Mouse (Mus musculus) stomach, embryonic 16.5 days (tissue): ENCODE data around the gene Gle1. TPM values are rescaled to one million over a fixed set of nuclear protein-coding genes. Genes with fewer than 3 reads are reported as not detected.
"Not testable (repeated sequence)": the region's sequence is repeated elsewhere in the genome, so short reads cannot be mapped to it uniquely, and the experiment has no call there.

ENCODE experiments used
- ATAC-seq: fragments of 200-750 bp; cut with Nextera tagmentation; 2 replicates; pipeline ENCODE4 v1.8.0; 2017; ENCODE audit warnings: moderate number of reproducible peaks, moderate TSS enrichment; ENCODE audit not compliant: insufficient read depth, low FRiP score
- H3K27ac ChIP-seq: fragments of 300-500 bp; sonication (generic); 2 replicates; pipeline ENCODE4 v1.5.1; 2014; ENCODE audit warnings: low read length
- H3K27me3 ChIP-seq: fragments of 300-500 bp; sonication (generic); 2 replicates; pipeline ENCODE4 v1.6.1; 2014; ENCODE audit warnings: low read length, control low read depth, mixed read lengths; ENCODE audit not compliant: control insufficient read depth, insufficient read depth
- H3K36me3 ChIP-seq: fragments of 300-500 bp; sonication (generic); 2 replicates; pipeline ENCODE4 v1.6.1; 2014; ENCODE audit warnings: low read length; ENCODE audit not compliant: control insufficient read depth, insufficient read depth
- H3K4me1 ChIP-seq: fragments of 300-500 bp; sonication (generic); 2 replicates; pipeline ENCODE4 v1.6.1; 2014; ENCODE audit warnings: low read length, control low read depth, mixed read lengths; ENCODE audit not compliant: control insufficient read depth, insufficient read depth
- H3K4me2 ChIP-seq: fragments of 300-500 bp; sonication (generic); 2 replicates; pipeline ENCODE4 v1.6.1; 2014; ENCODE audit warnings: low read depth, low read length, mixed read lengths
- H3K4me3 ChIP-seq: fragments of 300-500 bp; sonication (generic); replicated peaks from 2 replicates; pipeline ENCODE4 v1.5.1; 2014; ENCODE audit warnings: mild to moderate bottlenecking, low read length
- H3K9ac ChIP-seq: fragments of 300-500 bp; sonication (generic); 2 replicates; pipeline ENCODE4 v1.6.1; 2014; ENCODE audit warnings: low read length
- H3K9me3 ChIP-seq: fragments of 300-500 bp; sonication (generic); replicated peaks from 2 replicates; pipeline ENCODE4 v1.6.1; 2016; ENCODE audit warnings: low read length, control low read depth; ENCODE audit not compliant: control insufficient read depth
- WGBS: fragments of 180-500 bp; shearing (Covaris S2); extraction: QIAGEN DNeasy Blood & Tissue Kit; methylation state at CpG from one replicate; pipeline ENCODE4 v1.1.7; 2014; 5-methylcytosine and 5-hydroxymethylcytosine counted together
- polyA plus RNA-seq: library from polyadenylated mRNA; unstranded; fragments of >200 nt; fragmentation: Nextera tagmentation; extraction: Ambion mirVana; gene quantifications from 2 replicates; pipeline ENCODE4 v1.2.1, GENCODE M21; 2015

The Gle1 gene
- 50.0 and 54.3 TPM in 2 replicates for polyA plus RNA-seq

DNA sequence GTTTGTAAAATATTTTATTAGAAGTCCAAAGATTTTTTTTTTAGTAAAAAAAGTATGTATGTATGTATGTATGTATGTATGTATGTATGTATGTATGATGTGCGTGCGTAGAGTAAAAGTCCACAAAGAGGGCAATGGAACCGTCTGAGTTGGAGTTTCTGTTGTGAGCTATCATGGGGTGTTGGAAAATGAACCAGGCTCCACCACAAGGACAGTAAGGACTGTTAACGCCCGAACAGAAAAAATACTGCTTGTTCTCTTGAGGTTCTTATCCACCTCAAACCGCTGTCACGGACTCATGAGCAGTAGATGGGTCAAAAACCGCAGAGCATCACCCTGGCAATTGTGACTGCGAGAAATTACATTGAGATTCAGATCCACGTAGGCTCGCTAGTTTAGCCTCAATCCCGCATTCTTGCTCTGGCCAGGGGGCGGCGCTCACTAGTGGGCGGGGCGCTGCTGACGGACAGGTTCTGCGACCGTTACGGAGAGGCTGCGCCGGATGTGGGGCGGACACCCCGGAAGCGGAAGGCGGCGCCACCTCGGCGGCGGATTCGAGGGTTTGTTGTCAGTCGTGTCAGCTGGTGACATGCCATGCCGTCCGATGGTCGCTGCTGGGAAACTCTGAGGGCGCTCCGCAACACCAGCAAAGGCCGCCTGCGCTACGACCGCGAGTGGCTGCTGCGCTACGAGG lies at the start of gene Gle1:
Gene Gle1 (plus strand): TSS at position 521 of the 694 bp plus-strand sequence.
- no peaks in the 10 kb centered on the region for H3K27me3 ChIP-seq
- H3K9me3 ChIP-seq = no peaks in the 10 kb centered on the region
- H3K4me3 ChIP-seq = peak within 1 kb of the TSS; percentile 90
- peak within 1 kb of the TSS; percentile 75 for H3K4me2 ChIP-seq
- H3K4me1 ChIP-seq = peaks cover 4% of the 10 kb centered on the region
- peak within 1 kb of the TSS; percentile 77 for H3K9ac ChIP-seq
- peak; percentile 97 for ATAC-seq
- peak within 1 kb of the TSS; percentile 83 for H3K27ac ChIP-seq
- WGBS = 3% methylated on average over 44 of the region's 44 CpGs
- 0 out of 2 replicates have a peak, but pooled peaks cover 8% of the 10 kb centered on the region for H3K36me3 ChIP-seq

DNA sequence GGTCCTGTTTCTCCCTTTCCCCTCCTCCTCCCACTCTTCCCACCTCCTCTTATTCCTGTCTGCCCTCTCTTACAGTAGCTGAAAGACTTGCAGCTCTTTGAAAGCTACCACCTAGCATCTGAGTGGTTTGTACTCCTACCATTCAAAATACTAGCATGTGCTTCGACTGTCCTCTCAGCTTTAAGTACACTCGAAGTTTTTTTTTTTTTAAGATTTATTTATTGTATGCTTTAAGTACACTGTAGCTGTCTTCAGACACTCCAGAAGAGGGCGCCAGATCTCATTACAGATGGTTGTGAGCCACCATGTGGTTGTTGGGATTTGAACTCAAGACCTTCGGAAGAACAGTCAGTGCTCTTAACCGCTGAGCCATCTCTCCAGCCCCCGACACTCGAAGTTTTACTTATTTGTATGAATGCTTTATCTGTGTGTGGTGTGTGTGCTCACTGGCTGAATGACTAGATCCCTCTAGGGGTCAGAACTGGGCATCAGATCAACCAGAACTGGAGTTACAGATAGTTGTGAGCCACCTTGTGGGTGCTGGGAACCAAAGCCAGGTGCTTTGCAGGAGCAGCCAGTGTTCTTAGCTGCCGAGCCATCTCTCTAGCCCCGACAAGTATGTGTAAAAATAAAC lies 48.5 kb upstream of the Gle1 start:
- H3K9ac ChIP-seq, ATAC-seq, H3K4me3 ChIP-seq, H3K27me3 ChIP-seq, H3K36me3 ChIP-seq, H3K4me2 ChIP-seq, H3K27ac ChIP-seq, H3K9me3 ChIP-seq: not testable (repeated sequence)
- 84% methylated on average over 9 of the region's 9 CpGs for WGBS
- peaks cover 16% of the 10 kb centered on the region for H3K4me1 ChIP-seq

DNA sequence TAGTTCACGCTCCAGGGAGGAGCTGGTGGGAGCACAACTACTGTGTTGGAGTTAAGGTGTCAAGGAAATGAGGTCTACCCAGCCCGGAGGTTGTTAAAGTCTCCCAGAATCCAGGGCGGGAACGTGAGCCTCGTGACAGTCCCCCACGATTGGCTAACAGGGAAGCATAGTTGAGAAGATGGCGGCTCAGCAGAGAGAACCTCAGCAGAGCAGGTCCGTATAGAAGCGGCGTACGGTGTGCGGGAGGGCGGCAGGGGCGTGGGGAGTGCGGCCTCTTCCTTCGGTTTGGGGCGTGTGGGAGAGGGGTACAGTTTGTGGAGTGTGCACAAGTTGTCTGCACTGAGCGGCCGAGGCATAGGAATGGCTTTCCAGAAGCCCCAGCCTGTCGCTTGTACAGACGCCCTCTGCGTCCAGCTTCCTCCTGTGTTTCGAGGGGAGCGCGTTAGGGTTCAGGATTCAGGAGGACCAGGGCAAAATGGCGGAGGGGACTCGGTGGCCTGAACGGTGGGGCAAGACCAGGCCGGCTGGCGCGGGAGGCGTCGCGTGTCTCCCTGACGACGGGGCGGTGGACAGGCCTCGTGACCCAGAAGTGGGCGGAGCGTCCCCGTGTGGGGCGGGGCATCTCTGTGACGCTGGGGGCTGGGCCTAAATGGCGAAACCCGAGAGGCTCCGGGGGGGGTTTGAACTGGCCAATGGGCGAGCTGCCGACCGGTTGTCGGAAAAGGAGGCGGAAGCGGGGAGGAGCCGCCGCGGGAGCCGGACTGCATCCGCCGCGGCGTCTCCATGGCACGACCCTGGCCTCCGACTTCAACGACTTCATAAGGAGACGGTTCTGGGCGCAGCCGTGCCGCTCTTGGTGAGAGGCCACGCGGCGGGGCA lies 45.9 kb upstream of the Gle1 start, which contains the start of gene Odf2:
Gene Odf2 (plus strand): TSS at position 156 of the 879 bp plus-strand sequence.
- Histone ChIP-seq H3K4me3 (peak within 1 kb of the TSS; percentile 100), H3K27ac (peak within 1 kb of the TSS; percentile 92), H3K4me1 (peaks cover 16% of the 10 kb centered on the region), H3K4me2 (peak within 1 kb of the TSS; percentile 98), H3K9ac (peak within 1 kb of the TSS; percentile 93), H3K36me3 (peaks cover 21% of the 10 kb centered on the region), H3K9me3 (no peaks in the 10 kb centered on the region), H3K27me3 (no peaks in the 10 kb centered on the region)
- peak; percentile 93 for ATAC-seq
- WGBS = 1% methylated on average over 70 of the region's 70 CpGs

DNA sequence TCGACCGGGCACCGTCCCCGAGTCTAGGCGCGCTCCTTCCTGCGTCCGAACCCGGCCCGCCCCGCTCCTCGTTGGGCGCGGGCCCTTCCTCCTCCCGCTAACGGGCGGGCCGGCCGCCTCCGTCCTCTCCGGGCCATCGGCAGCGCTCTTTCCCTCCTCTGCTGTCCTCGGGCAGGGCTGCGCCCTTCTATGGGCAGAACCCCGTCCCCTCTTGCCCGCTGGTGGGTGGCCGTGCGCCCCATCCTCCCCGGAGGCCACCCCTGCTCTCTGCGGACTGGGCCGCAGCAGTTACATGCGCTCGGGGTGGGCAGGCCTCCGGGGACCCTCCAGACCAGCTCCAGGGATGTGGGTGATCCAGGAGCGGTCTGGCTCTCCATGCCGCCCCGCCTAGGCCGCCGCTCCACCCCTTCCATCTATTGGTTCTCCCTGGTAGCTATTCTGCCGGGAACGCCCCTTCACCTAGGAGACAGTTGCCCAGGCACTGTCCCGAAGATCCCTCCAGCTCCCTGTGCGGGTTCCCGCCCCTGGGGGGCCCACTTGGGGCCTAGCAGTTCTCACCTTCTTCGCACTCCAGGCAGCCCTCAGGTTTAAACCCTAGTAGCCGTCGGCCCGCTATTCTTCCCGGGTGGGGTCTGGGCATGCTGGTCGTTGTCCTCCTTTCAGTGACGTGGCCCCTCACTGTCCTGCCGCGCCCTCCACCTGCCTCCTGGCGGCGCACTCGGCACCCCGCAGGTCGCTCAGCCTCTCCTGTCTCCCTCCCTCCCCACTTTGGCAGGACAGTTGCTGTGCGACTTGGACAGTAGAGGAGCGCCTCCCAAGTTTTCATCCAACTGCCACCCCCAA lies 45.0 kb upstream of the Gle1 start:
- peak; percentile 91 for ATAC-seq
- Histone ChIP-seq H3K27ac (peak overlapping the region; percentile 92), H3K36me3 (peaks cover 21% of the 10 kb centered on the region), H3K9ac (peak overlapping the region; percentile 93), H3K4me1 (peaks cover 16% of the 10 kb centered on the region), H3K4me2 (peak overlapping the region; percentile 98), H3K4me3 (peak overlapping the region; percentile 100), H3K27me3 (no peaks in the 10 kb centered on the region), H3K9me3 (no peaks in the 10 kb centered on the region)
- under 1% methylated on average over 60 of the region's 61 CpGs for WGBS

DNA sequence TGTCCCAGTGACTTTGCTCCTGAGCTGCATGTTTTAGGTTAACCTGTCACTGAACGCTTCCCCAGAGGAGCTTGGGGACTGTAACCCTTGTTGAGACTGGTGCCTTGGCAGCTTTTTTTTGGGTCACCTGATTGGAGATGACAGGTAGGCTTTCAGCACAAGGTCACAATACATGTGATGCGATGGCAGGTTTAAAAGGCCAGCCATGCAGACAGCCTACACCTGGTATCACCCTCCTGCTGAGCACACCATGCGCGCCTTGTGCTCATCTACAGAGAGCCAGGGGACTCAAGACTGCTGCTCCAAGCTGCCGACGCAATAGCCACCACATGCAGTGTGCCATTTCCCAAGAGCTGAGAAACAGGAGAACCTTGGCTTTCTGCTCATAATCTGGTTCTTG lies 43.5 kb upstream of the Gle1 start:
- Histone ChIP-seq H3K27ac (no peak overlapping the region), H3K4me3 (no peak overlapping the region), H3K36me3 (peaks cover 27% of the 10 kb centered on the region), H3K27me3 (no peaks in the 10 kb centered on the region), H3K4me2 (no peak overlapping the region), H3K9me3 (no peaks in the 10 kb centered on the region), H3K4me1 (peaks cover 16% of the 10 kb centered on the region), H3K9ac (no peak overlapping the region)
- ATAC-seq = no peak
- 92% methylated on average over 6 of the region's 6 CpGs for WGBS

DNA sequence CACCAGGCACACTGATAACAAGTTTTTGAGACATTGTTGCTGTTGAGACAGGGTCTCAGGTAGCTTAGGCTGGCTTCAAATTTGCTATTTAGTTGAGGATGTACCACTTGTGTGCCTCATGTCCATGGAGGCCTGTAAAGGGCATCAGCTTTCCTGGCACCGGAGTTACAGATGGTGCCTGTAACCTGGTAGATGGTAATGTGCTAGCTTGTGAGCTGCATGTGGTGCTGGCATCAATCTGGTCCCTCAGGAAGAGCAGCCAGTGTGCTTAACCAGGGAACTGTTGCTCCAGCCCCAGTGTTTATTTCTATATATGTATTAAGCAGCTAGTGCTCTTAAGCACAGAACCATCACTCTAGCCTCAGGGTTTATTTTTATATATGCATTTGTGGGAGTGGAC lies 39.2 kb upstream of the Gle1 start:
- no peak overlapping the region for H3K27ac ChIP-seq
- peaks cover 6% of the 10 kb centered on the region for H3K4me1 ChIP-seq
- no peak overlapping the region for H3K4me3 ChIP-seq
- H3K4me2 ChIP-seq = no peak overlapping the region
- H3K27me3 ChIP-seq = no peaks in the 10 kb centered on the region
- H3K36me3 ChIP-seq = peaks cover 27% of the 10 kb centered on the region
- ATAC-seq = no peak
- H3K9me3 ChIP-seq = no peaks in the 10 kb centered on the region
- no peak overlapping the region for H3K9ac ChIP-seq
- WGBS = 97% methylated on average over 1 of the region's 1 CpGs

DNA sequence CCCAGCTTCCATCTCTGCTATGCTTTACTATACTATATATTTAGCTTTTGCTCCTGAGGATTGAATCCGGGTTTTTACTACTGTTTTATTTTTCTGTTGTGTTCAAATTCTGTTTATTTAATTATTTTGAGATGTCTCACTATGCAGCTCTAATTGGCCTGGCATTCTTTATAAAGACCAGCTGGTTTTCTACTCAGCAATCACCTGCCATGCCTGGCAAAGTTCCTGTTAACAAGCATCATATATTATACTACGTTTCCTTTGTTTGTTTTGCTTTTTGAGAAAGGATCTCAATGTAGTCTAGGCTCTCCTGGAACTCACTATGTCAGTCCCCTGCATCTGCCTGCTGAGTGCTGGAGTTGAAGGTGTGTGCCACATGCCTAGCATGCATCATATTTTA lies 37.9 kb upstream of the Gle1 start:
- Histone ChIP-seq H3K4me3 (no peak overlapping the region), H3K27me3 (no peaks in the 10 kb centered on the region), H3K4me2 (no peak overlapping the region), H3K27ac (no peak overlapping the region), H3K9ac (no peak overlapping the region), H3K36me3 (peaks cover 33% of the 10 kb centered on the region), H3K9me3 (no peaks in the 10 kb centered on the region), H3K4me1 (no peaks in the 10 kb centered on the region)
- 87% methylated on average over 2 of the region's 2 CpGs for WGBS
- no peak for ATAC-seq

DNA sequence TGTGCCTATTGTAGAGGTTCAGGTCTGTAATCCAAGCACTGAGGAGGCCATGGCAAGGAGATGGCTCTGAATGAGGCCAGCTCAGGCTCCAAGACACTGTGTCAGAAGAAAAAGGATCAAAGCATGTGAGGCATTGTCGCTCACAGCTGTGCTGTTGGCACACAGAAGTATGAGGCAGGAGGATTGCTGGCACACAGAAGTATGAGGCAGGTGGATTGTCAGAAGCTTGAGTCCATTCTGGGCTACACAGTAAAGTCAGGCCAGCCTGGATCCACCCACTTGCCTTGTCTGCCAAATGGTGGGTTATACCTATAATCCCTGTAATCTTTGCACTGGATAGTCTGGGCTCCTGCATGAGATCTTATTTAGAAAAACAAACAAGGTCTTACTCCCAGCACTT lies 37.1 kb upstream of the Gle1 start:
- Histone ChIP-seq H3K27ac (no peak overlapping the region), H3K4me1 (no peaks in the 10 kb centered on the region), H3K9ac (no peak overlapping the region), H3K36me3 (peaks cover 33% of the 10 kb centered on the region), H3K4me3 (no peak overlapping the region), H3K27me3 (no peaks in the 10 kb centered on the region), H3K9me3 (no peaks in the 10 kb centered on the region), H3K4me2 (no peak overlapping the region)
- 97% methylated on average over 1 of the region's 1 CpGs for WGBS
- ATAC-seq = no peak
